Mouse (Mus musculus) heart, postnatal 4 days (tissue): ENCODE results near the gene Hspa12b. TPM values are rescaled to one million over a fixed set of nuclear protein-coding genes. Genes with fewer than 3 reads are reported as not detected.

Experiments used
- DNase-seq: peaks from one replicate; pipeline ENCODE4 v3.0.0; 2021
- total RNA-seq, 2 experiments: library from RNA; stranded (reverse); gene quantifications; 2 replicates each; pipeline ENCODE4 v1.2.3; 2021

The Hspa12b gene
- total RNA-seq, 2 experiments from 2014 or later: 40.3 to 40.6 TPM

- DNase-seq: peak; percentile 48
Measured at GRCm38 (mm10) chr2:131186343-131186742, 59.3 kb downstream of the Hspa12b start.

DNA sequence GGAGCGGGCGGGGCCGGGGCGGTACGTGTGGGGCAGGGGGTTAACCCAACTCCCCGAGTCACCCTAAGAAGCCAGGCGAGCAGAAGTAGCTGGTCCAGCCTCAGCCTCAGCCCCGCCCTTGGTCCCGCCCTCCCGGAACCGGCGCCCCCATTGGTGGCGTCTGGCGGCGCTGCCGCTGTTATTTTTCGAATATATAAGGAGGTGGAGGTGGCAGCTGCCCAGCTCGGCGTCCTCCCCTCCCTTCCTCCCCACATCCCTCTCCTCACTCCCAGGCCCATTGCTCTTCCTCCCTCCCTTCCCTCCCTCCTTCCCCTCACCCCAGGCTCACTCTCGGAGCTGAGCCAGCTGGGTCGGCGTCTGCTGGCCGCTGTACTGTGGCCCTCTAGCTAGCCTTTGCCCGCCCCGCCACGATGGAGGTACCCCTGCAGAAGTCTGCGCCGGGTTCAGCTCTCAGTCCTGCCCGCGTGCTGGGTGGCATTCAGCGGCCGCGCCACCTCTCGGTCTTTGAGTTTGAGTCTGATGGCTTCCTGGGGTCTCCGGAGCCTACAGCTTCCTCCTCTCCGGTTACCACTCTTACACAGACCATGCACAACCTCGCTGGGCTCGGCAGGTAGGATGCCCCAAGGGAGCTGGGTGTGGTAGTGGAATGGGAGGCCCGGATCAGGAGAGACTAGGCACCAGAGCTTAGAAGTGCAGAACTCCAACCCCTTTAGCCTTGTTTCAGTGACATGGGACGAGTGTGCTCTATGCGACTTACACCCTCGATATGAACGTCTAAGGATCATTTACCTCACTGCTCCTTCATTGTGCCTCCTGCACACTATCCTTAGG is 59.9 kb downstream of the Hspa12b start, which contains the start of the genes Cdc25b and Spef1:
TSS of gene Cdc25b (plus strand) at position 179 of the 831 bp plus-strand sequence.
TSS of gene Spef1 (minus strand) at position 512 of the 831 bp plus-strand sequence.
- peak; percentile 90 for DNase-seq

GRCm38 (mm10) chr2:131187602-131187922 is 60.5 kb downstream of the Hspa12b start:
- no peak for DNase-seq

DNA sequence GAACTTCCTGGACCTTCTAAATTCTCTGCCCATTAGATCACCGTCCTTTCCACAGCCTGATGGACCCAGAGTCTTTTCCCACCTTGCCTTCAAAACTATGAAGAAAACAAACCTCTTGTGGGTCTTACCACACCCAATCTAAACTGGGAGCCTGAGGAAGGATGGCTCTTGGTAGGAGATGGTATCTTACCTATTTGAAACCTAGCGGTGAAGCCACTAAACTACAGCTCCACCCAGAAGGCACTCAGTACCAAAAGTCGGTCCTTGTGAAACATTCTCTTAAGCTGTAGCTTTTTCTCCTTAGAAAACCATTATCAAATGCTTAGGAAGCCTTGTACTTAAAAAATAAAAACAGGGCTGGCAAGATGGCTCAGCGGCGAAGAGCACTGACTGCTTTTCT is 61.2 kb downstream of the Hspa12b start:
- no peak for DNase-seq

GRCm38 (mm10) chr2:131189521-131190309 is 62.6 kb downstream of the Hspa12b start:
- no peak for DNase-seq

DNA sequence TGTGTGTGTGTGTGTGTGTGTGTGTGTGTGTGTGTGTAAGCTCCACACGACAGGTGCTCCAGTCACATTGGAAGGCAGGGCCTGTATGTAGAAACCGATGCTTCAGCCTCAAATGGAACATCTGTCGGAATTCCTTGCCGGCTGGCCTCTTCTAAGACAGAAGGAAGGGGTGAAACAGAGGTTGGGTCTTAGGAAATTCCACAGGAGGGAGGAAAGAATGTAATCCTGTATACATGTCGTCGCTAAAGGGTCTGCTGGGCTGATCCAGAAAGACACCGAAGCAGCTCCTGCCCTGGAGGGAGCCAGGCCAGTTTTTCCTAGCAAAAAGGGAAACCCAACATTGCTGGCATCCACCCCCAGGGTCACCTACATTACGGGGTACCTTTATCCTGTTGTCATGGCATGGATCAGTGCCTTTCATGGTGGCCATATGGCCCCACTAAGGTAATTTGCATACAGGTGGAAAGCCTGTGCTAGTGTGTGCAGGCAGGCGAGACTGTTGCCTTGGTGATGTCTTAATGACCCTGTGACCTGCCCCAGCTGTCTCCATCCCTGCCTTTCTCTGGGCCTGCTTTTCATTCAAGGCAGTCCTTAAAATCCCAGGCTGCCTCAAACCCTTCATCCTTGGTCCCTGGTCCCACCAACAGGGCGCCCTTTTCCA is 63.4 kb downstream of the Hspa12b start:
- no peak for DNase-seq

GRCm38 (mm10) chr2:131191005-131191390 is 63.9 kb downstream of the Hspa12b start:
- DNase-seq: no peak

Other genes starting within 250 kb of the Hspa12b start
- 10 to 100 TPM; 80.1 to 86.3 TPM for gene 4930402H24Rik, start 220.9 kb upstream of the Hspa12b start, total RNA-seq
- gene Atrn, start 220.8 kb upstream of the Hspa12b start, total RNA-seq: 10 to 100 TPM; 27.6 to 28.8 TPM
- gene Gfra4, start 84.2 kb upstream of the Hspa12b start, total RNA-seq: 1 to 10 TPM; 4.1 to 4.5 TPM
- gene Adam33, start 63.5 kb upstream of the Hspa12b start, total RNA-seq: 1 to 10 TPM; 2.4 to 3.2 TPM
- under 1 TPM; 0.52 to 0.79 TPM for gene Siglec1, start 40.5 kb upstream of the Hspa12b start, total RNA-seq
- not detected for gene Gm11037, start 6.2 kb downstream of the Hspa12b start, total RNA-seq
- 10 to 100 TPM; 23.4 to 26.0 TPM for gene 1700037H04Rik, start 32.8 kb downstream of the Hspa12b start, total RNA-seq
- 10 to 100 TPM; 76.5 to 78.4 TPM for gene Cenpb, start 52.8 kb downstream of the Hspa12b start, total RNA-seq
- gene Cdc25b, start 59.7 kb downstream of the Hspa12b start, total RNA-seq: 10 to 100 TPM; 23.5 to 34.1 TPM
- 1 to 10 TPM; 6.3 to 7.2 TPM for gene Spef1, start 60.0 kb downstream of the Hspa12b start, total RNA-seq
- gene Ap5s1, start 79.8 kb downstream of the Hspa12b start, total RNA-seq: 10 to 100 TPM; 32.6 to 42.4 TPM
- gene Mavs, start 106.8 kb downstream of the Hspa12b start, total RNA-seq: 10 to 100 TPM; 28.9 to 29.1 TPM
- gene Pank2, start 135.2 kb downstream of the Hspa12b start, total RNA-seq: 10 to 100 TPM; 41.1 to 44.4 TPM
- 1 to 10 TPM; 8.0 to 9.0 TPM for gene Rnf24, start 225.6 kb downstream of the Hspa12b start, total RNA-seq